22 mouse cellular contexts compared by ENCODE assay signal in the genomic region with DNA sequence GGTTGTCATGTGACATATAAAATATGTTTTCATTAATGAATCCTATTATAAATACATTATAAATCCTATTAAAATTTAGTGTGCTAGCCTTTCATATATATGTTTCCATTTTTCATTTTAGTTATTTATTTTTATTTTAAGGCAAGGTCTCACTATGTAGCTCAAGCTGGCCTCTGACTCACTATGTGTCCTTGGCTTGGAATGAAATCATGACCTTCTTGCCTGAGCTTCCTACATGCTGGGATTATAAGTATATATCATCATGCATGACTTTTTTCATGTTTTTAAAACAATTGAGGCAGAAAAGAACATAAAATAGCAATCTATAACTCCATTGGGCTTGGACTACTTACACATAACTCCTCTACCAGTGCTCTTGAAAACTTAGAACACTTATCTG. TPM values are rescaled to one million over a fixed set of nuclear protein-coding genes. Genes with fewer than 3 reads are reported as not detected.
A peak's percentile ranks its signal among the peaks of the same experiment; 100 is the strongest.
DNase-seq lines count a peak whose midpoint lies in the region.
"Had no signal": no experiment of that assay in that cellular context is flagged by ENCODE, and none has a peak within 500 bp of the region (broad histone marks: within the 10 kb centered on the region; RNA-seq: fewer than 3 reads in every experiment).

No protein-coding gene starts in this region.

- peak; percentile 53 for DNase-seq in adrenal gland, adult 2 months
- no peak for DNase-seq in adrenal gland, postnatal 10 days
- peak; percentile 6 for DNase-seq in adrenal gland, postnatal 14 days
- no peak for DNase-seq in adrenal gland, adult 18-20 months (ENCODE audit: low spot score in 2 of 2)
- DNase-seq in urinary bladder, adult 2 months (ENCODE audit: low spot score), result no peak
- DNase-seq: cerebellum, adult 11-12 months; cerebellum, adult 2 months; cerebellum, adult 9-10 months; cerebellum, postnatal 10 days; cerebellum, postnatal 25 days; forebrain, postnatal 0 days had no signal

RNA-seq across cellular contexts. Expression of a gene that starts 52.4 kb away (rescaled TPM):
- under 1 TPM in 1 of 2 experiments, not detected in 1; 0.46 TPM for total RNA-seq in adrenal gland, adult 2 months (2021)
- polyA plus RNA-seq in adrenal gland, adult 2 months (2012; rRNA removed), result not detected in 2 replicates
- total RNA-seq in adrenal gland, postnatal 10 days (2021), result not detected
- total RNA-seq in adrenal gland, postnatal 14 days (2021), result not detected in 2 replicates
- not detected for total RNA-seq in adrenal gland, adult 18-20 months (2021)
- not detected in 2 replicates for polyA plus RNA-seq in urinary bladder, adult 2 months (2012; rRNA removed)
- total RNA-seq: ES-E14; forebrain, postnatal 0 days; gastrocnemius, adult 18-20 months; MEL had no signal
- polyA plus RNA-seq: C2C12; cerebellum, adult 2 months; cortical plate, adult 2 months; embryonic facial prominence, embryonic 10.5 days; embryonic facial prominence, embryonic 12.5 days; embryonic facial prominence, embryonic 14.5 days; forebrain, embryonic 11.5 days; forebrain, embryonic 13.5 days; forebrain, embryonic 15.5 days; forebrain, postnatal 0 days had no signal

Comparison
In these comparisons a context has a peak if more than half of its experiments do, and no peak if none do; other contexts are left out.
1. DNase-seq: peak in adrenal gland, adult 2 months (single experiment) and adrenal gland, postnatal 14 days (single experiment); none in adrenal gland, postnatal 10 days (single experiment), adrenal gland, adult 18-20 months (0 of 2) and urinary bladder, adult 2 months (single experiment).